Mouse (Mus musculus) C2C12 (cell line): ENCODE measurements around the gene Adamts9. TPM values are rescaled to one million over a fixed set of nuclear protein-coding genes. Genes with fewer than 3 reads are reported as not detected.

Experiments
- H3K27me3 ChIP-seq: one replicate; pipeline ENCODE4 v1.6.1; 2011; ENCODE audit not compliant: control insufficient read depth, insufficient read depth, insufficient read length
- H3K36me3 ChIP-seq: one replicate; pipeline ENCODE4 v1.6.1; 2011; ENCODE audit not compliant: control insufficient read depth, insufficient read depth
- H3K4me3 ChIP-seq: one replicate; pipeline ENCODE4 v1.5.1; 2011; ENCODE audit warnings: mild to moderate bottlenecking, control low read depth; ENCODE audit not compliant: poor library complexity, insufficient read depth, severe bottlenecking
- H3K79me2 ChIP-seq: one replicate; pipeline ENCODE4 v1.6.1; 2011; ENCODE audit not compliant: control insufficient read depth, insufficient read depth
- H3K79me3 ChIP-seq: one replicate; pipeline ENCODE4 v1.6.1; 2011; ENCODE audit warnings: low read depth, control low read depth
- H3ac ChIP-seq: one replicate; pipeline ENCODE3; 2011; ENCODE audit warnings: low read depth; ENCODE audit not compliant: control insufficient read depth, insufficient read length
- CEBPB ChIP-seq: IDR thresholded peaks from one replicate; pipeline ENCODE4 v1.6.1; 2011; ENCODE audit warnings: low read depth, mild to moderate bottlenecking, control low read depth, moderate library complexity
- CTCF ChIP-seq: IDR thresholded peaks from one replicate; pipeline ENCODE4 v1.5.1; 2011; ENCODE audit not compliant: control insufficient read depth, insufficient read depth, insufficient read length
- FOSL1 ChIP-seq: IDR thresholded peaks from one replicate; pipeline ENCODE4 v1.8.0; 2011; ENCODE audit warnings: mild to moderate bottlenecking, low read length; ENCODE audit not compliant: poor library complexity, insufficient read depth, severe bottlenecking
- MAX ChIP-seq: IDR thresholded peaks from one replicate; pipeline ENCODE4 v1.6.1; 2011; ENCODE audit warnings: mild to moderate bottlenecking, control low read depth
- MYOD1 ChIP-seq: IDR thresholded peaks from one replicate; pipeline ENCODE4 v1.6.1; 2011; ENCODE audit warnings: low read depth; ENCODE audit not compliant: control insufficient read depth, insufficient read length
- MYOG ChIP-seq: IDR thresholded peaks from one replicate; pipeline ENCODE4 v1.6.1; 2011; ENCODE audit not compliant: control insufficient read depth, insufficient read length; ENCODE audit errors: extremely low read depth
- USF1 ChIP-seq: IDR thresholded peaks from one replicate; pipeline ENCODE4 v1.6.1; 2011; ENCODE audit warnings: low read depth, mild to moderate bottlenecking, control low read depth, moderate library complexity
- polyA plus RNA-seq: library from polyadenylated mRNA; unstranded; fragments of >200 nt; fragmentation: generic; extraction: Trizol; gene quantifications from one replicate; pipeline ENCODE4 v1.2.1, GENCODE M21; 2012; ENCODE audit warnings: missing spikeins

Adamts9 gene
- polyA plus RNA-seq, 1 experiment: 0.04 TPM

GRCm38 (mm10) chr6:92876121-92876520 is 67.2 kb downstream of the Adamts9 start:
- Histone ChIP-seq H3K36me3 (no peaks in the 10 kb centered on the region), H3K4me3 (no peak overlapping the region), H3K79me2 (no peaks in the 10 kb centered on the region), H3K27me3 (no peaks in the 10 kb centered on the region), H3ac (no peak overlapping the region), H3K79me3 (no peaks in the 10 kb centered on the region)
- TF ChIP-seq CTCF (no peak), MYOG (no peak), CEBPB (no peak), MAX (no peak), USF1 (no peak), FOSL1 (no peak), MYOD1 (no peak)

DNA sequence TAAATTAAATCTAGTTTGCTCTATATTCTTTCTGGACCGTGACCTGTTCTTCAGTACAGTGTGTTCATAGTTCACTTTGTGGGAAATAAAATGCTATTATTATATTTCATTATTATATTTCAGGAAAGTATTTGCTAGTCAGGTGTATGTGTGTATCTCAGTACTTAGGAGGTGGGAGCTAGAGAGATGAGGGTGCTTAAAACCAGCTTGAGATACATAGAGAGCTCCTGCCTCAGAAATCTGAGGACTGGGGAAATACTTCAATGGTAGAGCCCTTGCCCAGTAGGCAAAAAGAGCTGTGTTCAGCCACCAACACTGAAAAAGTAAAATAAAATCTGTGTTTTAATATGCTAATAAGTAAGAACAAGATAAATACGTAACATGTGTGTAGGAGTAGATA is 68.0 kb downstream of the Adamts9 start:
- no peaks in the 10 kb centered on the region for H3K27me3 ChIP-seq
- no peaks in the 10 kb centered on the region for H3K79me3 ChIP-seq
- H3K79me2 ChIP-seq: no peaks in the 10 kb centered on the region
- TF ChIP-seq FOSL1: no peak
- no peak for TF ChIP-seq MAX
- TF ChIP-seq MYOD1: no peak
- no peak for TF ChIP-seq CTCF
- TF ChIP-seq CEBPB: no peak
- TF ChIP-seq USF1: no peak
- no peak for TF ChIP-seq MYOG
- no peak overlapping the region for H3K4me3 ChIP-seq
- H3K36me3 ChIP-seq: no peaks in the 10 kb centered on the region
- H3ac ChIP-seq: no peak overlapping the region

GRCm38 (mm10) chr6:92874854-92875253 is 68.4 kb downstream of the Adamts9 start:
- H3K27me3 ChIP-seq: no peaks in the 10 kb centered on the region
- H3K79me3 ChIP-seq: no peaks in the 10 kb centered on the region
- TF ChIP-seq FOSL1 (no peak), CTCF (no peak), USF1 (no peak), MYOD1 (no peak), MAX (no peak), CEBPB (no peak), MYOG (no peak)
- H3K36me3 ChIP-seq: no peaks in the 10 kb centered on the region
- no peak overlapping the region for H3ac ChIP-seq
- no peak overlapping the region for H3K4me3 ChIP-seq
- H3K79me2 ChIP-seq: no peaks in the 10 kb centered on the region

DNA sequence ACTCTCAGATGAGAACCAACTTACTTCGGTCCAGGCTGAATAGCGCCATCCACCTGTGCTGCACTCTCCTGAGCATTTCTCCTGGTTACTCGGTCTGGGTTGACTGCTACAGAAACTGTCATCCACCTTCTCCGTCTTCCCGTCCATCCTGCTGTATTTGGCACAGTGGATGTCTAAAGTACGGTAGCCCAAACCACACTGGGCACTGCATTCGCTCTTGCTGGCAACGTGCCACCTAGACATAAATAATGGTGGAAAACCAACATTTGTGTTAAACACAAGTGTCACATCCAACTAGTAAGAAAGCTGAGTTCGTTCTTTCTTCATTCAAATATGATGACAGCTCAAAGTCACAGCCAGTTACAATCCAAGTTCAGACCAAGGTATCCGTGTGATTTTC is 70.5 kb downstream of the Adamts9 start:
- Histone ChIP-seq H3ac (no peak overlapping the region), H3K4me3 (no peak overlapping the region), H3K79me3 (no peaks in the 10 kb centered on the region), H3K79me2 (no peaks in the 10 kb centered on the region), H3K27me3 (no peaks in the 10 kb centered on the region), H3K36me3 (no peaks in the 10 kb centered on the region)
- TF ChIP-seq CTCF (no peak), USF1 (no peak), MAX (no peak), CEBPB (no peak), MYOD1 (no peak), MYOG (no peak), FOSL1 (no peak)

DNA sequence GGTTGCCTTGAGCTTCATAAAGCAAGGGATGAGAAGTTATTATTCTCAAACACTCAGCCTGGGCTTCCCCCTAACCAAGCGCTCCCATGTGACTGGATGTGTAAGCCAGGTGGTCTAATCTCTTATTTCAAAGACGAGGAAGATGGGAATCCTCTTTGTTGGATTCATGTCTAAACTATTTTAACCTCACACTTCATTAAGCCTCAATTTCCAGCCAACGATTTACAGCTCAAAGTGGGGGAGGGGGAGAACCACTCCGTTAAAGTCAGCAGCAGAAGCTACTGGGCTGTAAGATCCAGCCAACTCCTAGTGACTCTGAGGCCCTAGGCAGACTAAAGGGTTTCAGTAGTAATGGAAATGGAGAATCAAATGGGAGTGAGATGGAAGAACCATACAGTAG is 71.5 kb downstream of the Adamts9 start:
- H3K79me2 ChIP-seq: no peaks in the 10 kb centered on the region
- H3K36me3 ChIP-seq: no peaks in the 10 kb centered on the region
- H3ac ChIP-seq: no peak overlapping the region
- H3K4me3 ChIP-seq: no peak overlapping the region
- TF ChIP-seq MYOG: no peak
- no peaks in the 10 kb centered on the region for H3K27me3 ChIP-seq
- H3K79me3 ChIP-seq: no peaks in the 10 kb centered on the region

- TF ChIP-seq MAX (no peak), MYOD1 (no peak), MYOG (no peak), CTCF (no peak)
- H3ac ChIP-seq: no peak overlapping the region
These were observed 73.6 kb downstream of the Adamts9 start for GRCm38 (mm10) chr6:92869582-92870219.

More at GRCm38 (mm10) chr6:92869582-92870219, 73.6 kb downstream of the Adamts9 start:
- H3K79me3 ChIP-seq: no peaks in the 10 kb centered on the region
- no peaks in the 10 kb centered on the region for H3K79me2 ChIP-seq
- H3K36me3 ChIP-seq: no peaks in the 10 kb centered on the region
- H3K4me3 ChIP-seq: no peak overlapping the region
- H3K27me3 ChIP-seq: no peaks in the 10 kb centered on the region
